Mouse (Mus musculus) liver, adult 2 months (tissue): ENCODE data around the gene Slc25a19. TPM values are rescaled to one million over a fixed set of nuclear protein-coding genes. Genes with fewer than 3 reads are reported as not detected.

Source experiments
- DNase-seq: peaks from one replicate; pipeline ENCODE4 v3.0.0-alpha.2; 2011; ENCODE audit warnings: low read depth, low spot score; ENCODE audit errors: extremely low read depth
- H3K27ac ChIP-seq: fragments of 200-500 bp; replicated peaks from 2 replicates; pipeline ENCODE4 v1.5.1; 2012; ENCODE audit warnings: low read depth, mild to moderate bottlenecking, control low read depth, inconsistent platforms, low read length; ENCODE audit not compliant: insufficient read depth
- H3K27me3 ChIP-seq: fragments of 200-500 bp; 2 replicates; pipeline ENCODE4 v1.6.1; 2012; ENCODE audit warnings: mild to moderate bottlenecking, moderate library complexity, low read length, inconsistent platforms; ENCODE audit not compliant: control insufficient read depth, insufficient read depth
- H3K36me3 ChIP-seq: fragments of 200-500 bp; 2 replicates; pipeline ENCODE4 v1.6.1; 2012; ENCODE audit warnings: low read length, inconsistent platforms; ENCODE audit not compliant: control insufficient read depth, insufficient read depth
- H3K4me1 ChIP-seq: fragments of 200-500 bp; 2 replicates; pipeline ENCODE4 v1.6.1; 2011; ENCODE audit warnings: low read length; ENCODE audit not compliant: control insufficient read depth, insufficient read depth
- H3K4me3 ChIP-seq: fragments of 200-500 bp; 2 replicates; pipeline ENCODE4 v1.5.1; 2011; ENCODE audit warnings: low read depth, mild to moderate bottlenecking, control low read depth, low read length, moderate library complexity; ENCODE audit not compliant: insufficient read depth
- H3K79me2 ChIP-seq: fragments of 200-500 bp; 2 replicates; pipeline ENCODE4 v1.6.1; 2012; ENCODE audit warnings: inconsistent platforms, mild to moderate bottlenecking, low read length, moderate library complexity; ENCODE audit not compliant: control insufficient read depth, insufficient read depth
- H3K9ac ChIP-seq: fragments of 200-500 bp; 2 replicates; pipeline ENCODE4 v1.6.1; 2012; ENCODE audit warnings: low read depth, mild to moderate bottlenecking, control low read depth, inconsistent platforms, low read length
- CTCF ChIP-seq: fragments of 200-500 bp; IDR thresholded peaks from 2 replicates; pipeline ENCODE4 v1.5.1; 2011; ENCODE audit warnings: low read depth, low read length, control low read depth
- POLR2A ChIP-seq: fragments of 200-500 bp; IDR thresholded peaks from 2 replicates; pipeline ENCODE4 v1.6.1; 2011; ENCODE audit warnings: low read length, control low read depth; ENCODE audit not compliant: insufficient read depth; ENCODE audit errors: extremely low read depth
- WGBS: fragments of 180-500 bp; shearing (Covaris S2); methylation state at CpG from one replicate; pipeline ENCODE4 v1.1.7; 2018; 5-methylcytosine and 5-hydroxymethylcytosine counted together
- polyA plus RNA-seq: library from polyadenylated mRNA; depleted of rRNA; stranded (reverse); fragments of >200 nt; gene quantifications from 2 replicates; pipeline ENCODE4 v1.2.3, GENCODE M21; 2012; rRNA removed
- total RNA-seq: library from RNA; depleted of rRNA; stranded (reverse); fragments of >200 nt; gene quantifications from 2 replicates; pipeline ENCODE4 v1.2.3, GENCODE M21; 2014; rRNA removed

Slc25a19 gene
- total RNA-seq (8.9 and 14.5 TPM in 2 replicates), polyA plus RNA-seq (19.5 and 21.3 TPM in 2 replicates)

DNA sequence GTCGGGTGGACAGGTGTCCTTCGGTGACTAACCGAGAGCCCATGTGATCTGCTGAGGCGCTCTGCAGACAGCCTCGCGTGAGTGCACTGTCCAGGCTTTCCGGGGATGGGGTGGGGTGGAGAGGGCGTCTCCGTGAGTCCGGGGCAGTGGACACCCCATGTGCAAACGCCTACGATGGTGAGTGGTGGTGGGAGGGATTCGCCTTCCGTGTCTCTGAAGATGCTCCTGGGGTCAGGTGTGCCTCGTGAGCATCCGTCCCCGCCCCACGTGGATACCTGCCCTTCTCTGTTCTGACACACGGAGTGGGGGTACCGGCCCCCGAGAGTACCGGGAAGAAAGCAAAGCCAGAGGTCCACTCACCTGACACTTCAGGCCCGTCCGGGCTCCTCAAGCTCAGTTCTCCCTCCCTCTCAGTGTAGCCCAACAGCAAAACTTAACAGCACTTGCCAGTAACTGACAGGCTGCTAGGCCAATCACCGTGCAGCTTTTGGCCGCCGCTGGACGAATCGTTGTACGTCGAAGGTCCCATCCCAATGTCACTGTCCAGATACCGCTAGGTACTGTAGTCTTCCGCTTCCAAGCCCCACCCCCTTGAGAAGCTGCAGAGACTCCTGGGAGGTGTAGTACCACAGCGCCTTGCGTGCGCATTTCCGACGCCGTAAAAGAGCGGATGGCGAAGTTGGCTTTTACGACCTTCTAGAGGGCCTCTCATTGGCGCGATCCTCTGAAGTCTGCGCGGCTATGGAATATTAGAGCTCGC lies at the start of gene Slc25a19:
TSS of gene Slc25a19 (minus strand) at position 591 of the 760 bp plus-strand sequence.
- H3K79me2 ChIP-seq, result no peaks in the 10 kb centered on the region
- peak within 1 kb of the TSS; percentile 76 for H3K4me3 ChIP-seq
- 0 out of 2 replicates have a peak, but pooled peaks cover 1% of the 10 kb centered on the region for H3K4me1 ChIP-seq
- no peaks in the 10 kb centered on the region; the same call in 1 of the 2 replicates for H3K36me3 ChIP-seq
- peak within 1 kb of the TSS; percentile 69 for H3K9ac ChIP-seq
- H3K27me3 ChIP-seq, result no peaks in the 10 kb centered on the region
- peak within 1 kb of the TSS; percentile 33 for H3K27ac ChIP-seq
- DNase-seq, result peak; percentile 100
- no peak for TF ChIP-seq CTCF
- TF ChIP-seq POLR2A, result peak; percentile 83
- WGBS, result under 1% methylated on average over 47 of the region's 47 CpGs

DNA sequence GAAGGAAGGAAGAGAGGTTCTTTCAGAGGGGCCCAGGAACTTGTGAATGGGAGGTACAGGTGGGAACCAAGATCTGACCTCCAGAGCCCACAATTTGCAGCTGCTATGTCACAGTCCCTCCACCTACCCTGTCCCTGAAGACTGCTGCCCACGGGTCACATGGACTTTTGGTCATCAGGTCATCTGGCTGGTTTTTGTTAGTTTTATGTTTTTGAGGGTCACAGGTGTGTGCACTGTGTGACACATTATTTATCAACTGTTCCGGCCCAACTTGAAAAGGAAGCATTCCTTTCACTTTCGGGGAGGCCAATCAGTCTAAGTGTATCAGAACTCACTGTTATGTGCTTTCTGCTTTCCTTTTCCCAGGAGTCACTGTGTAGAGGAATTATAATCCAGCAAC lies 49.4 kb upstream of the Slc25a19 start:
- peaks cover 38% of the 10 kb centered on the region for H3K79me2 ChIP-seq
- 0 out of 2 replicates have a peak overlapping the region, but pooled peaks have one; percentile 15 for H3K27ac ChIP-seq
- no peaks in the 10 kb centered on the region for H3K36me3 ChIP-seq
- 17% methylated on average over 3 of the region's 3 CpGs for WGBS
- TF ChIP-seq POLR2A (no peak), CTCF (no peak)
- H3K9ac ChIP-seq, result no peak overlapping the region
- DNase-seq, result peak; percentile 69
- H3K4me3 ChIP-seq, result no peak overlapping the region
- H3K27me3 ChIP-seq, result no peaks in the 10 kb centered on the region
- H3K4me1 ChIP-seq, result peaks cover 20% of the 10 kb centered on the region

DNA sequence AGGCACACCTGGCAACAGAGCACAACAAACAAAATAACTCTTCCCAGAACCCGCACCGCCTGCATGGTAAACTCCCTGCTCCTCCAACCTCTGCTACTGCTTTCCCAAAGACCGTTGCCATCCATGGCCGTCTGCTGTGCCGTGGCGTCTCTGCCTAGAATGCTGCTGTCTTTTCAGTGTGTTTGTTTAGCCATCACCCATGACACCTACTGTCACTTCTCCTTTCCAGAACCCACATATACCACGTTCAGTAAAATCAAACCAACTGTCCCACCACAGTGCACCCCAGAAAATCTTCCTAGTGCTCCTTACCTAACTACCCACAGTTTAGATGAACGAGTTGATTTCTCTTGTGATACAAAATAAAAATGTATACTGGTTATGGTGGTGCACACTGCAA lies 48.6 kb upstream of the Slc25a19 start:
- no peaks in the 10 kb centered on the region for H3K27me3 ChIP-seq
- H3K9ac ChIP-seq, result no peak overlapping the region
- no peak for TF ChIP-seq POLR2A
- no peak for TF ChIP-seq CTCF
- no peak overlapping the region for H3K4me3 ChIP-seq
- peaks cover 20% of the 10 kb centered on the region for H3K4me1 ChIP-seq
- 73% methylated on average over 8 of the region's 8 CpGs for WGBS
- peaks cover 38% of the 10 kb centered on the region for H3K79me2 ChIP-seq
- H3K36me3 ChIP-seq, result no peaks in the 10 kb centered on the region
- H3K27ac ChIP-seq, result no peak overlapping the region
- no peak for DNase-seq

DNA sequence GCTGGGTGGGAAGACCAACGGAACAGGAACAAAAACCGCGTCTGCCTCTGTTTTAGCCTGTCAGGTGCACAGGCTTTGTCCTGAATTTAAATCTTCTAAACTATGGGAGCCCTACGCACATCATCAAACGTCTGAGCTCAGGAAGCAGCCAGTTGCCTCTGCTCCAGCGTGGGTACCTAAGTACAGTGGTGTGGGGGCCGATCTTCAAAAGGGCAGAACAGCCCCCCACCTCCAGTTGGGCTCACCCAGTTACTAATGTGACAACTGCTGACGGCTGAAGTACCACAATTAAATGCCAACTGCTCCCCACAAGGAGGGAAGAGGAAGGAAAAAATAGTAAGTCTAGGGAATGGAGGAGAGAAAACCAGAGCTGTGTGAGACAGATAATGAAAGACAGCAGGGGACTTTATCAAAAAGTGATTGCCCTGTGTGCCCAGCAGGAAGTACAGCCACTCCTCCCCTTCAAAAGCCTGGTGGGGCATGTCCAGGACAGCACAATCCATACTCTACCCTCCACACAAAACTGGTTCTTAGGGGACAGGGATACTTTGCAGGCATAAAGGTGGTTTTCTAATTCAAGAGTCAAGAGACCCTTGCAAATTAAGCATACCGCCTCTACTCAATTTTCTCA lies 46.3 kb upstream of the Slc25a19 start:
- Histone ChIP-seq H3K36me3 (no peaks in the 10 kb centered on the region), H3K79me2 (peaks cover 46% of the 10 kb centered on the region), H3K27ac (no peak overlapping the region), H3K9ac (no peak overlapping the region), H3K27me3 (no peaks in the 10 kb centered on the region), H3K4me1 (peaks cover 18% of the 10 kb centered on the region), H3K4me3 (no peak overlapping the region)
- DNase-seq, result no peak
- WGBS, result 85% methylated on average over 9 of the region's 9 CpGs
- no peak for TF ChIP-seq POLR2A
- TF ChIP-seq CTCF, result no peak

DNA sequence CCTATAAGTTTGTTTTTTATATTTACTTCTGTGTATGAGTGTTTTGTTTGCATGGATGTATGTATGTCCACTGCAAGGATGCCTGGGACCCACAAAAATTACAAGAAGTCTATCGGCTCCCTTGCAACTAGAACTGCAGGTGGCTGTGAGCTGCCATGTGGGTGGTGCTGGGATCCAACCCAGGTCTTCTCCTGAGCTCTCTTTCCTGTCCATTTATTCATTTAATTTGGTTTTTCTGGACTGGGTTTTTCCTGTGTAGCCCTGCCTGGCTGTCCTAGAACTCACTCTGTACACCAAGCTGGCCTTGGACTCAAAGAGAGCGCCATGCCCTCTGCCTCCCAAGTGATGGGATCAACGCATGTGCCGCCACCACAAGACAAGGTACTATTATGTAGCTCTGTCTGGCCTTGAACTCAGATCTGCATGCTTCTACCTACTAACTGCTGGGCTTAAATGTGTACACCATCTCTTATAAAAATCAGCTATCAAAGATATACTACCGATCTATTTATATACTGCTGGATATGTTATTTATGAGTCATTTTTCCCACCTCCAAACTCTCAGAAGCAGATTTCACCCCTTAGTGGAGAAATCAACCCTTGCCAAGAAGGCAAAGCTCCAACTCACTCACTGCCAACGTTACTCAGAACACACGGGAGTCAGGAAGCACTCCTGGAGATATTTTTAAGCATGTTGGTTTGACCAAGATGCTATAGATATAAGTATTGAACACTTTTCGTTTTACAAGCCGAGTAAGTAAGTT lies 45.6 kb upstream of the Slc25a19 start:
- peaks cover 16% of the 10 kb centered on the region for H3K4me1 ChIP-seq
- no peak overlapping the region for H3K4me3 ChIP-seq
- no peaks in the 10 kb centered on the region for H3K36me3 ChIP-seq
- H3K27ac ChIP-seq, result no peak overlapping the region
- DNase-seq, result no peak
- 71% methylated on average over 9 of the region's 9 CpGs for WGBS
- peaks cover 47% of the 10 kb centered on the region for H3K79me2 ChIP-seq
- no peak for TF ChIP-seq POLR2A
- no peak for TF ChIP-seq CTCF
- no peaks in the 10 kb centered on the region for H3K27me3 ChIP-seq
- no peak overlapping the region for H3K9ac ChIP-seq
